Mouse (Mus musculus) cerebellum, adult 2 months (tissue): ENCODE data around the gene Tubb2b.

Source experiments
- CTCF ChIP-seq: fragments of 200-500 bp; IDR thresholded peaks from 2 replicates; pipeline ENCODE4 v1.5.1; 2011; ENCODE audit warnings: low read depth, mild to moderate bottlenecking, control low read depth, low read length, moderate library complexity, borderline replicate concordance; ENCODE audit not compliant: insufficient read depth
- POLR2A ChIP-seq: fragments of 200-500 bp; IDR thresholded peaks from 2 replicates; pipeline ENCODE4 v1.6.1; 2011; ENCODE audit warnings: low read length, control low read depth, borderline replicate concordance; ENCODE audit not compliant: insufficient read depth

DNA sequence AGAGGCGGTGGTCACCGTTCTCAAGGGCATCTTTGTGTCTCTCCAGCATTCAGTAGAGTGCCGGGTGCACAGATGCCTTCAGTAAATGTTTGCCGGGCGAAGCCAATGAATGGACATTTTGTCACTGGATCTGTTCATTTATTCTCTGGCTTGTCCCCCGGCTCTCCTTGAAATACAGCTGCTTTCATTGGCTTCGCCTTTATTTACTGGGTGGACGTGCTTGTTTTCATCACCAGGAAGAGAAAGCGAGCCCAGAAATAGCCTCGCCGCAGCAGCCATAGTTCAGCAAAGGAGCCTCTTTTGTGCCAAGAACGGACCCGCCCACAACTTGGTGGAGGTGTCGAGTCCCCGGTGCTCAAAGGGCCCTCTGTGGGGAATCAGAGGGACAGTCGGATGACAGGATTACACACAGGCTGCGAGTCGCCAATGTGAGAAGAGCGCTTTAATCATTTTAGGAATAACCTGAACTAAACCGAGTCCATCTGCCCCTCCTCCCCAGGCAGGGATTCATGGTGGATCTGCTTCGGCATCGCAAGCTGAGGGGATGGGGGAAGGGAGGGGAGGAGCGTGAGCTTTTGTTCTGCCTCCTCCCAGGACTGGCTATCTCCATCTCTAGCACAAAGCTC is 18.6 kb upstream of the Tubb2b start:
- TF ChIP-seq CTCF (no peak), POLR2A (no peak)
